Mouse (Mus musculus) retina, adult 2 months (tissue): ENCODE measurements around the gene Bcas3.

Experiments
- DNase-seq: peaks from one replicate; pipeline ENCODE4 v3.0.0-alpha.2; 2012; ENCODE audit warnings: low read depth, low spot score

Gene Bcas3

GRCm38 (mm10) chr11:85667741-85668140 is 314.8 kb downstream of the Bcas3 start:
- no peak for DNase-seq

- no peak for DNase-seq
Observed at GRCm38 (mm10) chr11:85672881-85673475, 320.0 kb downstream of the Bcas3 start.

- DNase-seq, result no peak
Observed at GRCm38 (mm10) chr11:85675244-85675643, 322.3 kb downstream of the Bcas3 start.

GRCm38 (mm10) chr11:85676357-85677004 is 323.5 kb downstream of the Bcas3 start:
- no peak for DNase-seq

- DNase-seq, result no peak
Observed at GRCm38 (mm10) chr11:85678666-85679065, 325.7 kb downstream of the Bcas3 start.

- no peak for DNase-seq
Observed at GRCm38 (mm10) chr11:85681580-85682419, 328.8 kb downstream of the Bcas3 start.

GRCm38 (mm10) chr11:85684981-85685380 is 332.0 kb downstream of the Bcas3 start:
- no peak for DNase-seq

- DNase-seq, result no peak
Observed at GRCm38 (mm10) chr11:85687816-85688439, 335.0 kb downstream of the Bcas3 start.

- no peak for DNase-seq
Observed at GRCm38 (mm10) chr11:85688440-85688838, 335.5 kb downstream of the Bcas3 start.

GRCm38 (mm10) chr11:85689226-85689625 is 336.3 kb downstream of the Bcas3 start:
- DNase-seq, result no peak

GRCm38 (mm10) chr11:85691285-85691684 is 338.3 kb downstream of the Bcas3 start:
- DNase-seq, result no peak

GRCm38 (mm10) chr11:85695614-85696263 is 342.8 kb downstream of the Bcas3 start:
- DNase-seq, result no peak

- no peak for DNase-seq
Observed at GRCm38 (mm10) chr11:85696491-85697398, 343.8 kb downstream of the Bcas3 start.

GRCm38 (mm10) chr11:85697468-85697867 is 344.5 kb downstream of the Bcas3 start:
- DNase-seq, result no peak

GRCm38 (mm10) chr11:85698242-85698641 is 345.3 kb downstream of the Bcas3 start:
- no peak for DNase-seq

GRCm38 (mm10) chr11:85704062-85704748 is 351.2 kb downstream of the Bcas3 start:
- DNase-seq, result no peak

GRCm38 (mm10) chr11:85706630-85707029 is 353.7 kb downstream of the Bcas3 start:
- no peak for DNase-seq

GRCm38 (mm10) chr11:85707496-85707895 is 354.5 kb downstream of the Bcas3 start:
- DNase-seq, result no peak

- DNase-seq, result no peak
Observed at GRCm38 (mm10) chr11:85709147-85709546, 356.2 kb downstream of the Bcas3 start.

- DNase-seq, result no peak
Observed at GRCm38 (mm10) chr11:85710155-85710554, 357.2 kb downstream of the Bcas3 start.
